Mouse (Mus musculus): ENCODE data around the gene Smpd4.
A peak's percentile ranks its signal among the peaks of the same experiment; 100 is the strongest.
"Not testable (repeated sequence)": the region's sequence is repeated elsewhere in the genome, so short reads cannot be mapped to it uniquely, and the experiment has no call there.

Gene Smpd4

DNA sequence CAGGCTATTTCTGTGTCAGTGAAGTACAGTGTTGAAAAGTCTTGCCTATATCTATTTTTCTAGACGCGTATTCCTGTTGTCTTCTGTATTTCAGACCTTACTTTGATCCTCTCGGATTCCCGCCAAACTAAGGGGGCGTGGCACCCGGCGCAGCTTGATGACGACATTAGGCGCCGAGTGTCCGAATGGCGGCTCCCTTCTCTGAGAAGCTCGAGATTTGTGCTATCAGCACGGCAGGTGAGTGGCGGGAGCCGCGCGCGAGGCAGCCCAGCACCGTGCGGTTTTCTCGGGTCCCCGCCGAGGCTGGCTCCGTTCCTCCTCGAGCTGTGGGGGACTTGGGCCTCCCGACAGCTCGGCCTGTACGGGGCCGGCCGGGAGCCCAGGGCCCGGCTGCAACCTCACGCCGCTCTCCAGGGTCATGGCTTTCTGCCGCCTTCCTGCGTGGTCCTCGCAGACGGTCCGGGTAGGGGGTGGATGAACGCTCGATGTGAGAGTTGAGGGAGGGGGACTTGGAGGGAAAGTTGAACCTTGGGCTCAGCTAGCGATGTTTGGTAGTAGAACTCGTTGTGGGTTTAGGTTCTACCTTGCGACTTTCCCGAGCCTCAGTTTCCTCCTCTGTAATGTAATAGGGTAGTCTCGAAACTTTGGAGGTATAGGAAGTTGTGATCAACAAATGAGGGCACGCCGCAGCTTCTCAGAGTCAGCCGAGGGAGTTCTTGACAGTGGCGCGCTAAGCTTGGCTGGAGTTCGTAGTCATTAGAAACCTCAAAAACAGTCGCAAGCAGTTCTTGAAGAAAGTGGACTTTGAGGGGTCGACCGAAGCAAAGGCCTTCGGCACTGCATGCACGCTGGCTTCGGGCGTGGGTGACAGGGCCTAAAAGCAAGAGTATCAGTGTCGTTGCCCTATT lies at the start of gene Smpd4:
TSS of gene Smpd4 (plus strand) at position 157 of the 908 bp plus-strand sequence.
- peak; percentile 75 for DNase-seq (ENCODE audit: low spot score)

- no peak for DNase-seq (ENCODE audit: low spot score)
Observed at GRCm38 (mm10) chr16:17575870-17576824, 43.0 kb upstream of the Smpd4 start.

- DNase-seq (ENCODE audit: low spot score): no peak
Observed at GRCm38 (mm10) chr16:17576825-17577215, 42.3 kb upstream of the Smpd4 start.

- no peak for DNase-seq (ENCODE audit: low spot score)
Observed at GRCm38 (mm10) chr16:17583064-17583463, 36.1 kb upstream of the Smpd4 start, which contains the start of gene Slc7a4. Gene Slc7a4, minus strand, starts transcription at chr16:17583214.

DNA sequence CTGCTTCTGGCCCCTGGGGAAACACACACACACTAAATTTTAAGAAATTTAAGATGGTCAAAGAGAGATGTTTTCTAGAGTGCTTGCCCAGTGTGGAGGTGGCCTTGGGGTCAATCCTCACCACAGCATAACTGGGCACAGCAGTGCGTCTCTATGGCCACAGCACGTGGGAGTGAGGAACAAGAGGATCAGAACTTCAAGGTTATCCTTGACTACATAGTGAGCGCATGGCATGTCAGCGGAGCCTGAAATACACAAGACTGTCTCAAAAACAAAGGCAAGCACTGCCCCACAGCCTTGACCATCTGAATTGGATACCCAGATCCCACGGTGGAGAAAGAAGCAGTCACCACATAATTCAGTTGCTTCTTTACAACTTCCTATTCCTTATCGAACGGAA lies 34.6 kb upstream of the Smpd4 start:
- no peak for DNase-seq (ENCODE audit: low spot score)

GRCm38 (mm10) chr16:17590731-17591130 lies 28.4 kb upstream of the Smpd4 start:
- no peak for DNase-seq (ENCODE audit: low spot score)

- DNase-seq (ENCODE audit: low spot score): no peak
Observed at GRCm38 (mm10) chr16:17600944-17601562, 18.1 kb upstream of the Smpd4 start.

DNA sequence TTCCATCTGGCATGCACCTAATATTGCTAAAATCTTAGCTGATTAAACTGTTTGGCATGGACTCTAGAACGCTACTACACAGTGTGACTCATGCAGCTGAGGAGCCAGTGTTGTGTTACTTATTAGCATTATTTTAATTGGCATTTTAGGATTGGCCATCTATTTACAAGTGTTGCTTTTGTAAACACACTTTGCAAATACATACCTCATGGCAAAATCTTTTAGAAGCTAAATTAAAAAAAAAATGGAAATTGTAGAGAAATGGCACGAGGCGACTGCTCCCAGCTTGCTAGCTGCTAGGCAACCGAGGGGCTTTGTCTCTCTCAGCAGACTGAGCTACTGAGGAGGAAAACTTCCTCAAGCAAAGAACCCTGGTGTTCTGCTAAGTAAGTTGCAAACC lies 14.2 kb upstream of the Smpd4 start:
- DNase-seq (ENCODE audit: low spot score): no peak

- DNase-seq (ENCODE audit: low spot score): no peak
Observed at GRCm38 (mm10) chr16:17605684-17606083, 13.5 kb upstream of the Smpd4 start.

DNA sequence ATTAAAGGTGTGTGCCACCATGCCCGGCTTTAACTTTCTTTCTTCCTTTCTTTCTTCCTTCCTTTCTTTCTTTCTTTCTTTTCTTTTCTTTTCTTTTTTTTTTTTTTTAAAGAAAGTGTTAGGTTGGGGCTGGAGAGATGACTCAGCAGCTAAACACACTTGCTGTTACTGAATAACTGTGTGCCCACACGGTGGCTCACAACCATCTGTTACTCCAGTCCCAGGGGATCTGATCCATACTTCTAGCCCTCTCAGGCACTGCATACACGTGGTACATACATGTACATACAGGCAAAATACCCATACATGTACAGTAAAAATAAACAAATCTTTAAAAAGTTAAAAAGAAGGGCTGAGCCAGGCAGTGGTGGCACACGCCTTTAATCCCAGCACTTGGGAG lies 7.8 kb upstream of the Smpd4 start:
- no peak for DNase-seq (ENCODE audit: low spot score)

GRCm38 (mm10) chr16:17614740-17615139 lies 4.4 kb upstream of the Smpd4 start:
- DNase-seq (ENCODE audit: low spot score): not testable (repeated sequence)

- no peak for DNase-seq (ENCODE audit: low spot score)
Observed at GRCm38 (mm10) chr16:17616212-17616611, 2.9 kb upstream of the Smpd4 start.

DNA sequence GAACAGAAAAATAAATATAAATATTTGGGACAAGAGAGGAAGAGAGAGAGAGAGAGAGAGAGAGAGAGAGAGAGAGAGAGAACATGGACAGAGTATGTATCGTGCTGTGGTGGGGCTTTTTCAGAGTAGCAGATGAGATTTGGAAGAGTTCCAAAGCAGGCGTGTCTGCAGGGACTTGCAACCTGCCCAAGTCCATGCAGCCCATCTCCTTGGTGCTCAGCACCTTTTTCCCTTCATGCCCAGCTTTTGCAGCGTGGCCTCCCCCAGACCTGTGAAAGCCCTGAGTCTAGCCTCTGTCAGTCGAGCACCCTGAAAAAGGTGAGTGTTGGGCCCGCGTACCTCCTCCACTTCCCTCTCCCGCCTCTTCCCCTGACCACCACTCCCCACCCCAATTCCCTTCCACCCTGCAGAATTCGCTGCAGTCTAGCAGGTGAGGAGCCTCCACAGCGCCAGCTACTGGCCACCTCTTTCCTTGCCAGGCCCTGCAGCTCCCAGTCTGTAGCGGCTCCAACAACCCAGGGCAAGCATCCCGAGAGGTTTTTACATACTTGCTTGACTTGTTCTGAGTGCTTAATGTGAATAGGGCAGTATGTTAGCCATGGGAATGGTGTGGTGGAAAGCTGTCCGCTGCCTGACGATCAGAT lies 1.1 kb upstream of the Smpd4 start:
- no peak for DNase-seq (ENCODE audit: low spot score)

- no peak for DNase-seq (ENCODE audit: low spot score)
Observed at GRCm38 (mm10) chr16:17621936-17622335, 2.8 kb downstream of the Smpd4 start.

GRCm38 (mm10) chr16:17625488-17626268 lies 6.5 kb downstream of the Smpd4 start:
- no peak for DNase-seq (ENCODE audit: low spot score)

GRCm38 (mm10) chr16:17626269-17626555 lies 7.1 kb downstream of the Smpd4 start:
- no peak for DNase-seq (ENCODE audit: low spot score)

DNA sequence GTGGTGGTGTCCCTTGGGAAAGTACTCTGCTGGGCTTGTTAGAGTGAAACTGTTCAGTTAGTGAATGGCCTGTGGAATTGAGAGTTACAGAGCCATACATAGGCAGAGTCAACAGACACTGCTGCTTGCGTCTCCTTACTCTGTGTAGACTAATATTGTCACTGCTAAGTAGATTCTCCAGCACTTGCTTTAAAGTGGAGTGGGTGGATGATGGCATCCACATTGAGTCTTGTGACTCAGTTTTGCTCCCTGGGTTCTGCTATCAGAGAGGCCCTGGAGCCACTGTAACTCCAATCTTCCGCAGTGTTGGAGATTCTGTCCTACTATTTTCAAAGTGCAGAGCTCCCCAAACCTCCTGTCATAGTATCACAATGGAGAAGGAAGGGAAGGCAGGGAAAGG lies 13.4 kb downstream of the Smpd4 start:
- no peak for DNase-seq (ENCODE audit: low spot score)

- DNase-seq (ENCODE audit: low spot score): no peak
Observed at GRCm38 (mm10) chr16:17633481-17634181, 14.5 kb downstream of the Smpd4 start.

- no peak for DNase-seq (ENCODE audit: low spot score)
Observed at GRCm38 (mm10) chr16:17636904-17637303, 17.8 kb downstream of the Smpd4 start.

DNA sequence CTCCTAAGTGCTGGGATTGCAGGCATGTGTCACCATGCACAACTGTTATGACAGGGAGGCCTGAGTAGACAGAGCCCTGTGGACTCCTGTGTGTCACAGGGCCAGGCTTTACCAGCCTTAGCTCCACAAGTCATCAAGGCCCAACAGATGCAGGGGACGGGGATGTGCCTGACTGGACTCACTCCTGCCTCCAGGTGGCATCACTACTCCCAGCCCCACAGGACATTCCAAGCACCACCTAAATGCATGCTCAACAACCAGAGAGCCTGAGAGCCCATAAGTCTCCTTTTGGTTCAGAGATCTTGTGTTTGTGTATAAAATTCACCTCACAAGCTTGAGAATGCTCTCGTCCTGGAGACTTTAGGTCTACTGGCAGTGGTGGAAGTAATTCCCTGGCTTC lies 18.5 kb downstream of the Smpd4 start:
- DNase-seq (ENCODE audit: low spot score): no peak
